Mouse (Mus musculus): Measurements from ENCODE around the gene Omt2b.
"Not testable (repeated sequence)": the region's sequence is repeated elsewhere in the genome, so short reads cannot be mapped to it uniquely, and the experiment has no call there.

Gene Omt2b

GRCm38 (mm10) chr9:78354665-78355578 is 27.5 kb downstream of the Omt2b start:
- no peak for DNase-seq

GRCm38 (mm10) chr9:78355611-78356010 is 28.2 kb downstream of the Omt2b start, which contains the start of gene Gsta2:
TSS of gene Gsta2 (minus strand) at chr9:78355788.
- DNase-seq, result no peak

- DNase-seq, result peak; percentile 83
Observed at GRCm38 (mm10) chr9:78358053-78358452, 30.7 kb downstream of the Omt2b start.

- DNase-seq, result no peak
Observed at GRCm38 (mm10) chr9:78359750-78360483, 32.5 kb downstream of the Omt2b start.

- DNase-seq, result no peak
Observed at GRCm38 (mm10) chr9:78360484-78360872, 33.1 kb downstream of the Omt2b start.

- no peak for DNase-seq
Observed at GRCm38 (mm10) chr9:78363374-78363773, 36.0 kb downstream of the Omt2b start.

- DNase-seq, result no peak
Observed at GRCm38 (mm10) chr9:78364701-78365100, 37.3 kb downstream of the Omt2b start.

GRCm38 (mm10) chr9:78365850-78366544 is 38.6 kb downstream of the Omt2b start:
- no peak for DNase-seq

- not testable (repeated sequence) for DNase-seq
Observed at GRCm38 (mm10) chr9:78367959-78368358, 40.6 kb downstream of the Omt2b start, which contains the start of gene Dppa5a. TSS of gene Dppa5a (minus strand) at chr9:78368177.

- DNase-seq, result no peak
Observed at GRCm38 (mm10) chr9:78368671-78369293, 41.4 kb downstream of the Omt2b start.

- DNase-seq, result no peak
Observed at GRCm38 (mm10) chr9:78369349-78369748, 42.0 kb downstream of the Omt2b start.

GRCm38 (mm10) chr9:78369786-78370185 is 42.4 kb downstream of the Omt2b start:
- no peak for DNase-seq

GRCm38 (mm10) chr9:78371441-78371840 is 44.1 kb downstream of the Omt2b start:
- DNase-seq, result no peak

- no peak for DNase-seq
Observed at GRCm38 (mm10) chr9:78372827-78373504, 45.6 kb downstream of the Omt2b start.

GRCm38 (mm10) chr9:78374397-78374796 is 47.0 kb downstream of the Omt2b start:
- DNase-seq, result no peak

- DNase-seq, result no peak
Observed at GRCm38 (mm10) chr9:78374885-78375389, 47.5 kb downstream of the Omt2b start.

GRCm38 (mm10) chr9:78375486-78375885 is 48.1 kb downstream of the Omt2b start:
- DNase-seq, result no peak

- no peak for DNase-seq
Observed at GRCm38 (mm10) chr9:78377546-78377945, 50.2 kb downstream of the Omt2b start.

GRCm38 (mm10) chr9:78378113-78378785 is 50.9 kb downstream of the Omt2b start, which contains the start of gene Ooep:
TSS of gene Ooep (minus strand) at chr9:78378725.
- peak; percentile 81 for DNase-seq
